Mouse (Mus musculus) thymus, adult 2 months (tissue): ENCODE data around the gene Dda1.

Experiments used
- CTCF ChIP-seq: fragments of 200-500 bp; IDR thresholded peaks from 2 replicates; pipeline ENCODE4 v1.5.1; 2012; ENCODE audit warnings: mild to moderate bottlenecking, control low read depth, low read length, moderate library complexity, borderline replicate concordance; ENCODE audit not compliant: control insufficient read depth, poor library complexity, insufficient read depth; ENCODE audit errors: extremely low read depth
- POLR2A ChIP-seq: fragments of 200-500 bp; IDR thresholded peaks from 2 replicates; pipeline ENCODE4 v1.6.1; 2012; ENCODE audit warnings: mild to moderate bottlenecking, low read length, control low read depth, moderate library complexity; ENCODE audit not compliant: control insufficient read depth, poor library complexity, insufficient read depth; ENCODE audit errors: extremely low read depth

GRCm38 (mm10) chr8:71505326-71505725 lies 36.3 kb downstream of the Dda1 start:
- TF ChIP-seq CTCF, result no peak
- no peak for TF ChIP-seq POLR2A
